Mouse (Mus musculus): Measurements from ENCODE around the gene Ctu2.

- TF ChIP-seq CTCF (IDR thresholded peaks at IDR 0.05; ENCODE audit: insufficient read depth, low read length) (peak; percentile 90), POLR2A (IDR thresholded peaks at IDR 0.05; ENCODE audit: borderline replicate concordance, extremely low read depth, low read depth, low read length) (no peak)
These were observed 24.9 kb downstream of the Ctu2 start for GRCm38 (mm10) chr8:122500856-122501255.
